Mouse (Mus musculus): ENCODE data around the gene Fam221a. TPM values are rescaled to one million over a fixed set of nuclear protein-coding genes. Genes with fewer than 3 reads are reported as not detected.

The Fam221a gene
- 4.0 and 5.1 TPM in 2 replicates for polyA plus RNA-seq (2015; fragmentation: Nextera tagmentation; extraction: Ambion mirVana)

- H3K4me2 ChIP-seq: peak within 1 kb of the TSS; percentile 97
- 3% methylated on average over 49 of the region's 49 CpGs for WGBS
- peak within 1 kb of the TSS; percentile 67; the same call in 1 of the 2 replicates for H3K27ac ChIP-seq
- peak within 1 kb of the TSS; percentile 58 for H3K9ac ChIP-seq
- H3K4me1 ChIP-seq: peaks cover 15% of the 10 kb centered on the region
- ATAC-seq (replicated peaks): peak; percentile 97
- H3K36me3 ChIP-seq (replicated peaks): no peaks in the 10 kb centered on the region
- H3K4me3 ChIP-seq: peak within 1 kb of the TSS; percentile 72
- H3K27me3 ChIP-seq (replicated peaks): no peaks in the 10 kb centered on the region
- no peaks in the 10 kb centered on the region for H3K9me3 ChIP-seq
Measured at GRCm38 (mm10) chr6:49367159-49368054, at the start of gene Fam221a. TSS of gene Fam221a (plus strand) at chr6:49367739.

DNA sequence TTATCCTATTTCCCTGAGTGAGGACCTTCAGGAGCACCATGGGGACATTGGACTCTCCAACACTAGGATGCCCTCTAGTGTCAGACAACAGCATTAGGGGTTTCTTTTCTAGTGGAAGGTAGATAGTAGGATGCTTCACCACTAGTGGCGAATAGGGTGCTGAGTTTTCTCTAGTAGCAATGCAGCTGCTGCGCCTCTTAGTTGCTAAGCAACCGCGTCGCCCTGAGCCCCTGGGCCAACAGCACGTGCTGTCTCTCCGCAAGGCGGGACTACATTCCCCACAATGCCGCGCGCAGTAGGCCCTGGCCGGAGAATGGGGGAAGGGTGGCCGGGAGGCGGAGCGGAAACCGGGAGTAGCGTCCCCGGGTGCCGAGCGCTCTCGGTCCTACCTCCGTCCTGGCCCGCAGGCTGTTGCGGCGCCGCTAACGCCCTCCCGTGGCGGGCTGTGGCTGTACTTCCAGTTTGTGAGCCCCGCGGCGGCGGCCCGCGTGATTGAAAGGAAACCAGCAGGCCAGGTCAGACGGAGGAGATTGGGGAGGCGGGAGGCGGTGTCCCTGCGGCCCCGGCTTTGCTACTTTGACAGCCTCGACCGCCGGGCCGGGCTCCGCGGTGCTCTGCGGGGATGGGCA, 48.5 kb upstream of the Fam221a start, which contains the start of gene Ccdc126:
Gene Ccdc126, plus strand, starts transcription at position 309 of the 629 bp plus-strand sequence.
- Histone ChIP-seq H3K4me1 (peaks cover 11% of the 10 kb centered on the region), H3K4me3 (peak within 1 kb of the TSS; percentile 75), H3K36me3 (replicated peaks) (no peaks in the 10 kb centered on the region), H3K27ac (peak within 1 kb of the TSS; percentile 87), H3K27me3 (replicated peaks) (no peaks in the 10 kb centered on the region), H3K9me3 (no peaks in the 10 kb centered on the region), H3K4me2 (peak within 1 kb of the TSS; percentile 50), H3K9ac (peak within 1 kb of the TSS; percentile 79)
- 0% methylated on average over 47 of the region's 47 CpGs for WGBS
- peak; percentile 100 for ATAC-seq (replicated peaks)

DNA sequence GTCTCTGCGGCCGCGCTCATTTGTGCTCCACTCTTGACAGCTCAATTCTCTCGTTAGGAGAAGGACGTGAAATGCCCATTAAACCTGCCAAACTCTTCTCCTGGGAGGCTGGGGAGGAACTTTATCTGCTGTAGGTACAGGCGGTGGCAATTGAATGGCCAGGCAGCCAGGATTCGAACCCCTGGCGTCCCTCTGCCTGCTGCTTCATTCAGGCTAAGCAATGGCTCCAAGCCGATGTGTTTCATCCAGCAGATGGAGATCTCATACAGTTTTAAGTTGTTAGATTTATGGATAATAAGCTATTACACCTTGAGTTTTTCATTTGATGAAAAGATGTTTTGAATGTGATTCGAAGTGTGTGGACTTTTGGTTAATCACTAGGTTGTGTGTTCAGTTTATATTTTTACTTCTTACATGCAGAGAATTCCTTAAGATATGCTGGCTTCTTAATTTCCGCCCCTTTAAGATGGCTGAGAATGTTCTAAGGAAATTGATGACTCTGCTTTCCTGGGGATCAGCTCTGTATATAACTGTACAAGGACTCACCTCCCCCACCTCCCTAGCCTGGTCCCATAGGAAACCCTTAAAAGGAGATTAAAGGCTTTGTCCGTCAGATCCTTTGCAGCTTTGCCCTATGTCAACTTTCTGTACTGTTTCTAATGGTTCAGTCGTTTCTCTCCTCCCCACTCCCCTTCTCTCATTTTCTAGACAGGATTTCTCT, 47.8 kb upstream of the Fam221a start:
- 12% methylated on average over 13 of the region's 13 CpGs for WGBS
- H3K9me3 ChIP-seq: no peaks in the 10 kb centered on the region

DNA sequence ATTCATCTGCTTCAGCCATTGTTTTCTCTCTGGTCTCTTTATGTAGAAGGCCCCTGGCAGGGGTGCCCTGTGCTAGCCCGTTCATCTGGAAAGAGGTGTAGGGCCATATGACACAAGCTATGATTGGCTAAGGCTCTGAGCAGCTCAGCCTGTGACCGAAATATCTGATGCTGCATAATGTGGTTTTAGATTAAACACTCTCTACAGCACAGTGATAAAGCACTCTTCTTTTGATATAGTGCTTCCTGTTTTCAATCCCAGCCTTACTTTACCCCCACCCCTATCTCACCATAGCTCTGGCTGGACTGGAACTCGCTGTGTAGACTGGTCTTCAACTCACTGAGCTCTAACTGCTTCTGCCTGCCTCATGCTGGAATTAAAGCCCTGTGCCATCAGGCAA, 46.2 kb upstream of the Fam221a start:
- no peak overlapping the region for H3K4me2 ChIP-seq
- ATAC-seq (replicated peaks): no peak
- H3K27ac ChIP-seq: no peak overlapping the region
- H3K9ac ChIP-seq: no peak overlapping the region
- H3K27me3 ChIP-seq (replicated peaks): no peaks in the 10 kb centered on the region
- H3K4me1 ChIP-seq: peaks cover 11% of the 10 kb centered on the region
- no peak overlapping the region for H3K4me3 ChIP-seq
- H3K36me3 ChIP-seq (replicated peaks): no peaks in the 10 kb centered on the region
- 75% methylated on average over 3 of the region's 3 CpGs for WGBS
- no peaks in the 10 kb centered on the region for H3K9me3 ChIP-seq

More for the DNA sequence above, 47.8 kb upstream of the Fam221a start:
- Histone ChIP-seq H3K9ac (peak overlapping the region; percentile 79), H3K27ac (peak overlapping the region; percentile 87), H3K4me1 (peaks cover 11% of the 10 kb centered on the region), H3K36me3 (replicated peaks) (no peaks in the 10 kb centered on the region), H3K4me3 (peak overlapping the region; percentile 75), H3K4me2 (peak overlapping the region; percentile 50), H3K27me3 (replicated peaks) (no peaks in the 10 kb centered on the region)
- ATAC-seq (replicated peaks): peak; percentile 57

GRCm38 (mm10) chr6:49322056-49322455, 45.5 kb upstream of the Fam221a start:
- no peaks in the 10 kb centered on the region for H3K36me3 ChIP-seq (replicated peaks)
- H3K4me3 ChIP-seq: no peak overlapping the region
- H3K27ac ChIP-seq: no peak overlapping the region
- H3K4me1 ChIP-seq: peaks cover 11% of the 10 kb centered on the region
- no peaks in the 10 kb centered on the region for H3K27me3 ChIP-seq (replicated peaks)
- no peaks in the 10 kb centered on the region for H3K9me3 ChIP-seq
- no peak overlapping the region for H3K9ac ChIP-seq
- no peak for ATAC-seq (replicated peaks)
- H3K4me2 ChIP-seq: no peak overlapping the region

- no peaks in the 10 kb centered on the region for H3K9me3 ChIP-seq
- WGBS: 61% methylated on average over 2 of the region's 2 CpGs
Measured at GRCm38 (mm10) chr6:49322986-49323385, 44.6 kb upstream of the Fam221a start.

DNA sequence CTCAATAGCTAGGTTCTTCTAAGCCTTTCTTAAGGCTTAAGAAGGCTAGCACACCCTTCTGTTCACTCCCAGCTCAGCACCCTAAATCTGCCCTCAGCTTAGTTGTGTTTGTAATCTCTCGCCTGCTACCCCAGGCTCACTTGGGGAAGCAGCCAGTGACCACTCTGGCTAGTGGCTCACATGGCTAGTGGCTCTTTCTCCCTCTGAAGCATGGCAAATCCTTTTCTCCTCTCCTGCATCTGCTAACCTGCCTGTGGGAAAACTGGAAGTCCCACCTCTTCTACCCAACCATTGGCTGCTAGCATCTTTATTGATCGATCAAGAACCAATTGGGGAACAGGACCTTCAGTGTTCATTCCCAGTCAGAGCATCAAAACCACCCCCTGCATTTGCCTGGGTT, 43.0 kb upstream of the Fam221a start:
- 50% methylated on average over 2 of the region's 2 CpGs for WGBS
- Histone ChIP-seq H3K9me3 (no peaks in the 10 kb centered on the region), H3K27ac (no peak overlapping the region), H3K4me3 (no peak overlapping the region), H3K36me3 (replicated peaks) (no peaks in the 10 kb centered on the region), H3K4me2 (no peak overlapping the region), H3K27me3 (replicated peaks) (no peaks in the 10 kb centered on the region), H3K4me1 (peaks cover 11% of the 10 kb centered on the region), H3K9ac (no peak overlapping the region)
- no peak for ATAC-seq (replicated peaks)

More at GRCm38 (mm10) chr6:49322986-49323385, 44.6 kb upstream of the Fam221a start:
- Histone ChIP-seq H3K4me3 (no peak overlapping the region), H3K9ac (no peak overlapping the region), H3K27me3 (replicated peaks) (no peaks in the 10 kb centered on the region), H3K4me1 (peaks cover 11% of the 10 kb centered on the region), H3K4me2 (no peak overlapping the region), H3K36me3 (replicated peaks) (no peaks in the 10 kb centered on the region), H3K27ac (no peak overlapping the region)
- no peak for ATAC-seq (replicated peaks)

DNA sequence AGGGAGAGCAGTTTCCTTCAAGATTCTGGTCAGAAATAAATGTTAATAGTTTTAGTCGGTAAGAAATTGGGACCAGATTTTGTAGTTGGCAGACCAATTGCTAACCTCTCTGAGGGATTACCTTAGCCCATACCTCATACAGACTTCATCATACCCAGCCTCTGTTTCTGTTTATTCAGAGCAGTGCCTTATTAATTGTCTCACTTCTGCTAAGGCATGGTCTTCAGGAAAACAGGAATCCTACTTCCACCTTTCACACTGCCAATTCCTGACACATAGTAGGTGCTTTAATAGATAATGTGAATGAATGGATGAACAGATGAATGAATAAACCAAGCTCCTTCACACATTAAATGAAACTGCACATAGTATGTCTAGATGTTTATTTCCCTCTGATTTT, 42.2 kb upstream of the Fam221a start:
- Histone ChIP-seq H3K36me3 (replicated peaks) (no peaks in the 10 kb centered on the region), H3K4me1 (peaks cover 4% of the 10 kb centered on the region), H3K4me3 (no peak overlapping the region), H3K27me3 (replicated peaks) (no peaks in the 10 kb centered on the region), H3K9ac (no peak overlapping the region), H3K27ac (no peak overlapping the region), H3K4me2 (no peak overlapping the region), H3K9me3 (no peaks in the 10 kb centered on the region)
- WGBS: 85% methylated on average over 1 of the region's 1 CpGs
- ATAC-seq (replicated peaks): no peak

- 89% methylated on average over 3 of the region's 3 CpGs for WGBS
- H3K4me3 ChIP-seq: no peak overlapping the region
- no peaks in the 10 kb centered on the region for H3K27me3 ChIP-seq (replicated peaks)
- no peaks in the 10 kb centered on the region for H3K36me3 ChIP-seq (replicated peaks)
- H3K9me3 ChIP-seq: no peaks in the 10 kb centered on the region
- H3K4me1 ChIP-seq: no peaks in the 10 kb centered on the region
- H3K9ac ChIP-seq: no peak overlapping the region
- no peak overlapping the region for H3K4me2 ChIP-seq
- ATAC-seq (replicated peaks): no peak
- no peak overlapping the region for H3K27ac ChIP-seq
Measured at GRCm38 (mm10) chr6:49326846-49327245, 40.7 kb upstream of the Fam221a start.

- ATAC-seq (replicated peaks): no peak
- H3K9me3 ChIP-seq: no peaks in the 10 kb centered on the region
- H3K4me1 ChIP-seq: no peaks in the 10 kb centered on the region
- no peaks in the 10 kb centered on the region for H3K27me3 ChIP-seq (replicated peaks)
- H3K27ac ChIP-seq: no peak overlapping the region
- 69% methylated on average over 5 of the region's 5 CpGs for WGBS
- H3K4me2 ChIP-seq: no peak overlapping the region
- H3K36me3 ChIP-seq (replicated peaks): 0 out of 2 replicates have a peak, but pooled peaks cover 4% of the 10 kb centered on the region
- no peak overlapping the region for H3K9ac ChIP-seq
- H3K4me3 ChIP-seq: no peak overlapping the region
Measured at GRCm38 (mm10) chr6:49331369-49332059, 36.0 kb upstream of the Fam221a start.

GRCm38 (mm10) chr6:49332060-49332370, 35.5 kb upstream of the Fam221a start:
- no peak for ATAC-seq (replicated peaks)

More at GRCm38 (mm10) chr6:49332060-49332370, 35.5 kb upstream of the Fam221a start:
- 70% methylated on average over 13 of the region's 13 CpGs for WGBS
- Histone ChIP-seq H3K27me3 (replicated peaks) (no peaks in the 10 kb centered on the region), H3K27ac (no peak overlapping the region), H3K4me3 (no peak overlapping the region), H3K9me3 (no peaks in the 10 kb centered on the region), H3K4me2 (no peak overlapping the region), H3K9ac (no peak overlapping the region), H3K36me3 (replicated peaks) (0 out of 2 replicates have a peak, but pooled peaks cover 4% of the 10 kb centered on the region), H3K4me1 (no peaks in the 10 kb centered on the region)

Data from midbrain, embryonic 15.5 days (tissue).